Mouse (Mus musculus) heart, postnatal 25 days (tissue): Measurements from ENCODE around the gene Vezf1. TPM values are rescaled to one million over a fixed set of nuclear protein-coding genes. Genes with fewer than 3 reads are reported as not detected.

Source experiments
- DNase-seq: peaks from one replicate; pipeline ENCODE4 v3.0.0; 2022; ENCODE audit warnings: low spot score
- intact Hi-C: fragments of 180-260 bp; cut with DNase I; formaldehyde crosslinking; loops from one replicate; pipeline ENCODE4 v1.15.1; 2025
- total RNA-seq, 2 experiments: library from RNA; stranded (reverse); gene quantifications; 2 replicates each; pipeline ENCODE4 v1.2.3; 2021

Gene Vezf1
- total RNA-seq, 2 experiments from 2014 or later = 40.7 to 45.3 TPM

DNA sequence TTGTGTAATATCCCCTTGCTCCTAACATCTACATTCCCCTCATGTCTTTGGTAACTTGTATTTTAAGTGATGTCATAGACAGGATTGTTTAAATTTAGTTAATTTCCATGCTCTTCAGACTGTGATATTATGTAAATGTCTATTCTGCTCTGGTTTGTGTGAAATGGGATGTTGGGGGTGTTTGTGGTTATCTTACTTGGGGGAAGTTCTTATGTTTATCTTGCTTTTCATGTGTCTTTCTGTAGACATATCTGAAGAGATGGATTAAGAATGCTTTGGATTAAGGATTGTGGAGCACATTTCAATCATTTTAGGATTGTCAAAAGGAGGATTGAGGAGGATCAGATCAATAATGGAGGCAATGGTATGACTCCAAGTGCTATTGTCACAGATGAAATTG lies 18.3 kb upstream of the Vezf1 start:
- no peak for DNase-seq
- intact Hi-C loops = loop anchor here (5.0 kb wide), 1 partner anchor 82 kb away; no protein-coding TSS in a partner anchor

DNA sequence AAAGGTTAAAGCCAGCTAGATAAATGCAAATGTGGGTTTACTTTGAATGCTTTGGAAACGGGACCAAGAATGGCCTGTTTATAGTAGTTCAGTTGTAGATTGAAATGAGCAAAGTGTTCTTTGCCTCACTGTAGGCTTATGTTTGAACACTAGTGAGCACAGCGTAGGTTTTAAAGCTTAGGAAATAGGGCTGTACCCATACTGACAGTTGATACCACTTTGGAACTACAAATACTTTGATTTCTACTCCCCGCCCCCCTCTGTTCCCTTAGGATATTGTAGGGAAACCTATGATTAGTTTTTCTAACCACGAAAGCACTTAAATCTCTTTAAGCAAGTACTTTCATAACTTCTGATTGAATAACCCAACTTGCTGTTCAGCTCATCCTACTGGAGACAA lies 15.4 kb upstream of the Vezf1 start:
- intact Hi-C loops = no loop called here
- no peak for DNase-seq

DNA sequence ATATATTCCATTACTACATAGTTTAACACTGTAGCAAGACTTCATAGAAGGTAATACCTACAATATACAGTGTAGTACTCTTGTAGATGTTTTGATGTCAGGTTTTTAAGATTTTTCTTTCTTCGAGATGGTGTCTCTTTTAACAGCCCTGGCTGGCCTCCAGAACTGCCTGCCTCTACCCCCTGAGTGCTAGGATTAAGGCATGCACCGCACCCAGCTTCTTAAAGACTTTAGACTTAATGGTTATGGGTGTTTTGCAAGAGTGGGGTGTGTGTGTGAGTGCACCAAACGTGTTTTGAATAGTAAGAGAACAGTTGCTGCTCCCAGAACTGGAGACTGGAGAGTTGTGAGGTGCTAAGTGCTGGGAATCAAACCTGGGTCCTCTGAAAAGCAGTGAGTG lies 14.3 kb upstream of the Vezf1 start:
- intact Hi-C loops = loop anchor here (2.0 kb wide), 1 partner anchor 79 kb away; no protein-coding TSS in a partner anchor
- no peak for DNase-seq

DNA sequence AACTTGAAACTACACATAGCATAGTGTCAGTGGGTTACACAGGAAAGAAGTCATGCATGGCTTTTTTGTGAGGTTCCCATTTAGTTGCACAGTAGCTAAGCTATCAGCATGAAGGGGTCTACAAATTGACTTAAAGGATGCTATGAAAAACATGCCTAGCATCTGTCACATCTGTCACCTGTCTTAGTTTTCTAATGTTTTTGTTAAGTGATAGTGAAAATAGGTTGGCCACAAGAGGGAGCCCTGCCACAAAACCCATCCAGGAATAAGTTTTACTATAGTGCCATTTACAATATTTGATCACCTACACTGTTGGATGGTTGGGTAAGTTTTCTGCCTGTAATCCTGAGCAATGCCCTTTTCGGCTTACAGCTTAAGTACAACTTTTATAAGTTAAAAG lies 13.5 kb upstream of the Vezf1 start:
- intact Hi-C loops = loop anchor here (2.0 kb wide), 1 partner anchor 80 kb away; no protein-coding TSS in a partner anchor
- DNase-seq = no peak

DNA sequence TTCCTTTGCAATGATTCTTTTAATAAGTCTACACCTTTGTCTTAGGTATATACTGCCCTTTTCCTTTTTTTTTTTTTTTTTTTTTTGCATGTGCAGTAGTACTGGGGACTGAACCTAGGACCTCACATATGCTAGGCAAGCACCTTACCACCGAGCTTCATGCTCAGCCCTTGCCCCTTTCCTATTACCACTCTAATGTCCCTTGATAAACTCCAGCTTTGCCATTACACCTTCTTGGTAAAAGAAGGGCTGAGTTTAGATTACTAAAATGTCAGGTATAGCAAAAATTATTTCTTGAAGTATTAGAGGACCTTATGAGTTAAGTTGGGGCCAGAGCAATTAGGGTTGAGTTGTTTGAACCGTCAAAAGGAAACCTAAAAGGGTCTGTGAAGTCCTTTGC lies 12.3 kb upstream of the Vezf1 start:
- intact Hi-C loops = loop anchor here (2.0 kb wide), 1 partner anchor 81 kb away; no protein-coding TSS in a partner anchor
- DNase-seq = no peak

DNA sequence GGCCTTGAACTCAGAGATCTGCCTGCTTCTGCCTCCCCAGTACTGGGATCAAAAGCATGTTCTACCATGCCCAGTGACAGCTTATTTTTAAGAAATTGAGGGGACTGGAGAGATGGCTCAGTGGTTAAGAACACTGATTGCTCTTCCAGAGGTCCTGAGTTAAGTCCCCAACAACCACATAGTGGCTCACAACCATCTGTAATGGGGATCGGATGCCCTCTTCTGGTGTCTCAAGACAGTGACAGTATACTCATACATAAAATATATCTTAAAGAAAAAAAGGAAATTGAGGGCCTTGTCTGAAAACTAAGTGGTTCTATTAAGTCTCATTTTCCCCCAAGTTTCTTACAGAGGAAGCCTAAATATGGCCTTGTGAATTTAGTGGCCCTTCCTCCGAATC lies 10.3 kb upstream of the Vezf1 start:
- DNase-seq = no peak
- intact Hi-C loops = loop anchor here (2.0 kb wide), 1 partner anchor 105 kb away; no protein-coding TSS in a partner anchor

DNA sequence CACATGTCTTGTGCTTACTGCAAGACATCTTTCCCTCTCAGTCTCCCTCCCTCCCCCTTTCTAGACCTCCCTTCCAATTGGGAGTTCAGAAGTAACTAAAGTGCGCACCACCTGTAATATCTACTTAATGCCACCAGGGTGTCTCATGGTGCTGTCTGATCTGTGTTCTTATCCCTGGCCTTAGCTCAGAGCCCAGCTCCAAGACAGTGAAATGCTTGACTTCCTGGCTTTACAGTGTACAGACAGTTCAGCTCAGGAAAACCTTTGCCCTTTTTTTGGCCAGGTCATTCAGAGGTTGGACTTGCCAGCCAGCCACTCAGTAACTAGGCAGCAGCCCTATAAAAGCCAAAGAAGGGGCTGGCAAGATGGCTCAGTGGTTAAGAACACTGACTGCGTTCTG lies 8.9 kb upstream of the Vezf1 start:
- intact Hi-C loops = loop anchor here (1.0 to 2.0 kb wide), 2 partner anchors 104 to 137 kb away; no protein-coding TSS in a partner anchor
- DNase-seq = peak; percentile 19

DNA sequence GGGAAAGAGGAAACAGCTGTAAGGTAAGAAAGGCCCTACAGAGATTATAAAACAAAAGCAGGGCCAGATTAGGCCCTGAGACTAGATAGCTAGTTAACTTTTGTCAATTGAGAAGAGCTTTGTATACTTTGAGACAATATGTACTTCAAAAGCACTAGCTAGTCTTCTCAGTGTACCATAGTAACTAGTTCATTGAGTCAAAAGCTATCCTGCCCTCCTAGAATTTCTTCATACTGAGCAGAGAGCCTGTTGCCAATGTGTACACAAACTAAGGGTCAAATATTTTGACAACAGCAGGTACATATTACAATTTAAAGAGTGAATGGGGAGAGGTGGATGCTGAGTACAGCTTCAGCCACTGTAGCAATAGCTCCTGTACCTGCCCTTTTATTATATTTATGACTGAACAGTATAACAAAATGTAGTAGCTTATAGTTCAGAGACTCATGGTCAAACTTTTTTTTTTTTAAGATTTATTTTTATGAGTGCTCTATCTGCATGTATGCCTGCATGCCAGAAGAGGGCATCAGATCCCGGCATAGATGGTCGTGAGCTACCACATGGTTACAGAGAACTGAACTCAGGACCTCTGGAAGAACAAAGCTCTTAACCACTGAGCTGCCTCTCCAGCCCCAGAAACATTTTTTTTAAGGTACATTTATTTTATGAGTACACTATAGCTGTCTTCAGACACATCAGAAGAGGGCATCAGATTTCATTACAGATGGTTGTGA lies 6.0 kb upstream of the Vezf1 start:
- intact Hi-C loops = no loop called here
- no peak for DNase-seq

DNA sequence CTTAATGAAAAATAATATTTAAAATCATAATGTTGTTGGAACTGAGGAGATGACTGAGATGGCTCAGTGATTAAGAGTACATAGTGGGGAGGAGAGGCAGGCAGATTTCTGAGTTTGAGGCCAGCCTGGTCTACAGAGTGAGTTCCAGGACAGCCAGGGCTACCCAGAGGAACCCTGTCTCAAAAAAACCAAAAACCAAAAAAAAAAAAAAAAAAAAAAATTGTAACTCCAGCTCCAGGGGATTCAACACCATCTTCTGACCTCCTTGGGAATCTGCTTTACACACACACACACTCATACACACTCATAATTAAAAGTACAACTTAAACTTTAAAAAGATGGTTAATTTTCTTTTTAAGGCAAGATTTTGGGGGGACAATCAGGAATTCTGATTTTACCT lies 2.3 kb upstream of the Vezf1 start:
- intact Hi-C loops = loop anchor here (2.0 to 5.0 kb wide), 2 partner anchors 52 to 123 kb away; no protein-coding TSS in a partner anchor
- DNase-seq = no peak

DNA sequence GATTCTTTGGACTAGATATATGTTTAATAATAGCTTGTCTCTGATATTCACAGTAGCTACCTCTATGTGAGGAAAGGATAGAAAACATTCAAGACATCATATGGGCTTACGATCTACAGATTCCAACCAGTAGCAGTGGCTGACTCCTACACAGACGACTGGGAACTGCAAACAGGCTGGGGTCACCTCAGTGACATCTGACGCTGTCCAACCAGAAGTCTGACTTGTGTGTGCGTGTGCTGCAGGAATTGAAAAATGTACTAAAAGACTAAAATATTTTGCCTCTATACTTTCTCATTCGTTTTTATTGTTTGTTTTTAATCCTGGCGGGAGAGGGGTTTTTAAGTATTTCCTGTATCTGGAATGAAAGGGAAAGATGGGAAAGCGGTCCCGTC lies 891 bp upstream of the Vezf1 start:
- intact Hi-C loops = loop anchor here (2.0 to 5.0 kb wide), 2 partner anchors 50 to 122 kb away; no protein-coding TSS in a partner anchor

DNA sequence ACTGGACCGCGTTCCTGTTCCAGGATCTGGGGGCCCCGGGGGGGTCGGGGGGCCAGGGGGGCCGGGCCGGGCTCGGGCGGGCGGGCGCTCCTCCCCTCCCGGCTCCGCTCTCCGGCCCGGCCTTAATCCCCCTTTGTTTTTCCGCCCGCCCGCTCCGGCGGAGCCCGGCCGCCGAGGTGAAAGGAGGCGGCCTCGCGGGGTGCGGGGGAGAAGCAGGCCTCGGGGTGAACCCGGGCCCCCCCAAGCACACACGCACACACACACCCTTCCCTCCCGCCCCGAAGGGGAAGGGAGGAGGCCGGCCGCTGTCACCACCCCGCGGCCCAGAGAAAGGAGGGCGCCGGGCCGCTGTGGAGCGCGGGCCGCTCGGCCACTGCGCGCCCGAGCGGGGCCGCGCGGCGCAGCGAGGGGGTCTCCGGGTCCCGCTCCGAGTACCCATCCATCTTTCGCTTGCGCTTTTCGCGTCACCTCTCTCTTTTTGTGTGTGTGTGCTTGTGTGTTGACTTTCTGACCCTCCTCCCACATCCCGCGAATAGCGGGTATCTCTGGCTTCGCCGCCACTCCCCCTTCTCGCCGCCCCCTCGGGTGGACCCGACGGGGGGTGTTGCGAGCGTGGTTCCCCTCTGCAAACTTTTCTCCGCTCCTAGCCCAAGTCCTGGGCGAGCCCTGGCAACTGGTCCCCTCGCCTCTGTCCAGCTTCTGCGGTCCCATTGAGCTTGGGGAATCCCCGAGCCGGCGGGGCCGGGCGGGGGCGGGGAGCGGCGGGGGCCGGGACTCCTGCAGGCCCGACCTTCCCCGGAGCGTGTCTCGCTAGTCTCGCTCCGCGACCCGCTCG lies 549 bp downstream of the Vezf1 start:
- peak; percentile 75 for DNase-seq
- intact Hi-C loops = loop anchor here (2.0 to 5.0 kb wide), 3 partner anchors 30 to 94 kb away; partner anchors contain the start of gene Cuedc1

More for the DNA sequence above, 891 bp upstream of the Vezf1 start:
- DNase-seq = no peak

DNA sequence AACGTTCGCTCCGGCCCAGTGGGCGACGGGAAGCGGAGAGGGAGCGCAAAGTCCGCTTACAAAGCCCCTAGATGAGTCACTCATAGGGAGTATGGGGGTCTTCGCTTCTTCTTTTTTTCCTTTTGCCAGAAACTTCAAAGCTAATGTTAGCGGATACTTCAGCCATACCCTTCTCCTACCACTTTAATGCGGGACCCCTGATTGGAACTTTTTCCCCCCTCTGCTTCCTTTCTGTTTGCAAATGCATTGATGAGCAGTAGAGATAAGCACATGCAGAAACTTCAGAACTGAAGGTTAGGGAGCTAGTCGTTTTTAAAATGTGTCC lies 1.1 kb downstream of the Vezf1 start:
- intact Hi-C loops = loop anchor here (2.0 to 5.0 kb wide), 3 partner anchors 30 to 94 kb away; partner anchors contain the start of gene Cuedc1

DNA sequence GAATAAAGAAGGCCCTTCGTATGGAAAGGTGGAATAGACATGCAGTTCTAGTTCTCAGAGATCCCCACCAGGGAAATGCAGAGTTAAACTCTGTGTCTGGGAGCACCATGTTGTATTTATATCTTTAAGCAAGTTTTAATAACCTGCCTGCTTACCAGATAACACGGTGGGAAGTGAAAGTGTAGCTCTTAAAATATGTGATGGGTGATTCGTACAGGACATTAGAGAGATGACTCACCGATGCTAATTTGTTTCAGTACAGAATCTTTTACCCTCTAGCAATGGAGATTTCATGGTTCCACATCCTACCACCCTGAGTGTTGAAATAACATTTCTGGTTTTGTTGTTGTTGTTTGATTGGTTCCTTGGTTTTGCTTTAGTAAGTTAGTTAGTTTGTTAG lies 2.3 kb downstream of the Vezf1 start:
- intact Hi-C loops = loop anchor here (2.0 kb wide), 1 partner anchor 14 kb away; no protein-coding TSS in a partner anchor

More for the DNA sequence above, 1.1 kb downstream of the Vezf1 start:
- DNase-seq = no peak

DNA sequence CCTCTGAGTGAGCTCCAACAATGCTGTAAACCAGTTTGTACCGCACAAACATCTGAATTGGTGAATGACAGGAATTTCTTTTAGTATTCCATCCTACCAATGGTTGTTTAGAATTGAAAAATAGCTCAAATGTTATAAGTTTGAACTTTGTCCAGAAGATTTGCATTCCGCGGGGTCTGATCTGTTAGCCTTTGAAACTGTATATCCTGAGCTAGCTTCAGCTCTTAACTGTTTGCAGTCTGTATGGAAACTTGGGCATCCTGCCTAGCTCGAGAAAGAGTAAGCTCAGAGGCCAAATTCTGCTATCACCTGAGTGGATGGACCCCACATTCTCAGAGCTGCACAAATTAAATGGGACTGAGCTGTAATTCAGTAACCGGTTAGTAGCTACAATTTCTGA lies 3.0 kb downstream of the Vezf1 start:
- intact Hi-C loops = loop anchor here (2.0 kb wide), 1 partner anchor 14 kb away; no protein-coding TSS in a partner anchor

More for the DNA sequence above, 2.3 kb downstream of the Vezf1 start:
- no peak for DNase-seq

DNA sequence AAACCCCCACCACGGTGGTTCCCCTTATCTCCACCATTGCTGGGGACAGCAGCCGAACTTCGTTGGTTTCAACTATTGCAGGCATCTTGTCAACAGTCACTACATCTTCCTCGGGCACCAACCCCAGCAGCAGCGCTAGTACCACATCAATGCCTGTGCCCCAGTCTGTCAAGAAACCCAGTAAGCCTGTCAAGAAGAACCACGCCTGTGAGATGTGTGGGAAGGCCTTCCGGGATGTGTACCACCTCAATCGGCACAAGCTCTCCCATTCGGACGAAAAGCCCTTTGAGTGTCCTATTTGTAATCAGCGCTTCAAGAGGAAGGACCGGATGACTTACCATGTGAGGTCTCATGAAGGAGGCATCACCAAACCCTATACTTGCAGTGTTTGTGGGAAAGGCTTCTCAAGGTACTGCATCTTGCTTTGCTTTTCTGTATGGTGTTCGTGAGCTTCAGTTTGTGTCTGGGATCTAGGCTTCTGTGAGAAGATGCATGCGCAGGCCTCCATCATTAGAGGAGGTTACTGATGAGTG lies 5.3 kb downstream of the Vezf1 start:
- DNase-seq = no peak
- intact Hi-C loops = no loop called here

More for the DNA sequence above, 3.0 kb downstream of the Vezf1 start:
- no peak for DNase-seq

DNA sequence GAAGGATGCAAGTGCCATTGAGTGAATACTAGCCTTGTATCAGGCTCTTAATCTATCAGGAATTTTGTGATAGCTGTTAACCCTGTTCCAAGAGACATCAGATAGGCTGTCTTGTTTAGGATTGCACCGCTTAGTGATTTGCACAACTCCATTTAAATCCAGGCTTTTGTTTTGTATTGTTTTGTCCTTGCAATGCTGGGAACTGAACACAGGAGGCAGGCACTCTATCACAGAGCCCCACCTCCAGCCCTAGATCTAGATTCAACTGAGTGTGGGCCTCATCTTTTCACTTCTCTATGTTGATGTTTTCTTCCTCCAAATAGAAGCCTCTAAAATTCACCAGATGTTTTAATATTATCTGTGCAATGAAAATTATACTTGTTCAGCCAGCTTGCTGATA lies 7.6 kb downstream of the Vezf1 start:
- DNase-seq = no peak
- intact Hi-C loops = no loop called here

DNA sequence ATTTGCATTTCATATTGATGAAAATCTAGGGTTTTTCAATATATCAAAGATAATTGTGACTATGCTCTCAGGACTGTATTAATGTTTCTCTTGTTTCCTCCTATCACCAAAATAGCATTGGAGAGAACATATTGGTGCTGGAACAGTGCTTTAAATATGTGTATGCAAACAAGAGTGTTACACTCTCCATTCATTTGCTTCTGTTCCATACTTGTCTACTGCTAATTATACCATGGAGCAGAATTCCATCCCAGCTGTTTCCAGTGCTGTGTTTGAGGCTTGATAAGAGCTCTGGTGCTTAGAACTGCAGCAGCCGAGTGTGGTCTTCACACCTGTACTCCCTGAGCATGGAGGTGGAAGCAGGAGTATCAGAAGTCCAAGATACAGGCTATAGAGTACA lies 8.3 kb downstream of the Vezf1 start:
- no peak for DNase-seq
- intact Hi-C loops = no loop called here

DNA sequence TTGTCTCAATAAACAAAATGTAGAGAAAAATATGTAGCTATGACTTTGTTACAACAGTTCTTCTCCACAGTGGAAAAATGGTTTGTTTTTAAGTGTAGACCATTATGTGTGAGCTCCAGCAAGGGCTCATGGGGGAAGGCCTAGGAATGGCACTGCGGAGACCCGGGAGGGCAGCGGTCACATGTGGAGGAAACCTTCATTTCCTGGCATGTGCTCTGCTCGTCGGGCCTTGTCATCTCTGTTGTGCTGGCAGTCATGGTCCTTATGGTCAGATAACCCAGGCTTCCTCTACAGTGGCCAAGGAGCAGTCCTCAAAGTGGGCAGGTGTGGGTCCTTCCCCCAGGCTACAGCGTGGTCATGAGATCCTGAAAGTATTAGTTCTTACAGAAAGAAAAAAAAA lies 15.6 kb downstream of the Vezf1 start:
- intact Hi-C loops = loop anchor here (2.0 kb wide), 1 partner anchor 13 kb away; no protein-coding TSS in a partner anchor
- no peak for DNase-seq

DNA sequence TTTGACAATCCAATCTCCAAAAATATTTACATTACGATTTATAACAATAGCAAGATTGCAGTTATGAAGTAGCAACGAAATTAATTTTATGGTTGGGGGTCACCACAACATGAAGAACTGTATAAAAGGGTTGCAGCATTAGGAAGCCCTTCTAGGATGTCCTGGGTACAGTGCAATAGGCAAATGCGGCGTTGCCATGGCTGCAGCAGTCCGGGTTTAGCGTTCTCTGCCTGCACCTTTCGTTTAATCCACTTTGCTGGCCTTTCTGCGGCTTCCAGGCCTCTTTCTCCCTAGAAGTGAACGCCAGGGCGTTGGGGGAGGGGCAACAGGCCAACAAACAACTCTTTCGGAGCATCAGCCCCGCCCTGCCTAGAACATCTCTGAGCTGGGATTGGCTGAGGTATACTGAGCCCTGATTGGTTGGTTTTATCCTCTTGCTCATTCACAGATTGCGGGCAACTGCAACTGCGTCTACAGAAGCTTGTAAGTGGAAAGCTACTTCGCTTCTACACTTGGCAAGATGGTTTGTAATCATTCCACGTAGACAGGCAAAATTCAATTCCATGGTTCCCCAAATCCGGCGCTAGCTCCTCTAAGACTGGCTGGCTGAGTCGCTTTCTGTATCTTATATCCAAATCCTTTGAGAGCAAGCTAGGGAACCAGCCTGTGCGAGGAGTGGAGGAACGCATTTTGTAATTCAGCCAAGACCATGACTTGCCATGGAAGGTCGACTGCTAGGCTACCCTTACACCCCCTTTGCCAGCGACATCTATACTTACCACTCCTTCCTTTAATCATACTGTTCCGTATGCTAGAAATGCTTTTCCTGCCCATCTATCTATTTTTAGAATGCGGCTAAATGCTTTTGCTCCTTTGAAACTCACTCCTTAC lies 18.9 kb downstream of the Vezf1 start:
- intact Hi-C loops = no loop called here
- DNase-seq = peak; percentile 84
